Mouse (Mus musculus) lung, postnatal 0 days (tissue): ENCODE results near the gene Dlg2. TPM values are rescaled to one million over a fixed set of nuclear protein-coding genes. Genes with fewer than 3 reads are reported as not detected.

Experiments used
- ATAC-seq: fragments of 200-750 bp; cut with Nextera tagmentation; 2 replicates; pipeline ENCODE4 v1.8.0; 2017; ENCODE audit warnings: moderate library complexity
- DNase-seq: peaks from one replicate; pipeline ENCODE4 v3.0.0-alpha.2; 2016; ENCODE audit warnings: low spot score
- H3K27ac ChIP-seq: fragments of 300-500 bp; sonication (generic); 2 replicates; pipeline ENCODE4 v1.5.1; 2014; ENCODE audit warnings: antibody characterized with exemption, mild to moderate bottlenecking, low read length, mixed read lengths
- H3K27me3 ChIP-seq: fragments of 300-500 bp; sonication (generic); replicated peaks from 2 replicates; pipeline ENCODE4 v1.6.1; 2014; ENCODE audit warnings: low read length, mixed read lengths; ENCODE audit not compliant: insufficient read depth
- H3K36me3 ChIP-seq: fragments of 300-500 bp; sonication (generic); 2 replicates; pipeline ENCODE4 v1.6.1; 2014; ENCODE audit warnings: low read length, mixed read lengths; ENCODE audit not compliant: insufficient read depth
- H3K4me1 ChIP-seq: fragments of 300-500 bp; sonication (generic); 2 replicates; pipeline ENCODE4 v1.6.1; 2014; ENCODE audit warnings: antibody characterized with exemption, low read depth, low read length, mixed read lengths; ENCODE audit not compliant: insufficient read depth
- H3K4me2 ChIP-seq: fragments of 300-500 bp; sonication (generic); replicated peaks from 2 replicates; pipeline ENCODE4 v1.6.1; 2014; ENCODE audit warnings: low read depth, mild to moderate bottlenecking, low read length, moderate library complexity, mixed read lengths
- H3K4me3 ChIP-seq: fragments of 300-500 bp; sonication (generic); 2 replicates; pipeline ENCODE4 v1.5.1; 2014; ENCODE audit warnings: low read depth, low read length
- H3K9ac ChIP-seq: fragments of 300-500 bp; sonication (generic); replicated peaks from 2 replicates; pipeline ENCODE4 v1.6.1; 2014; ENCODE audit warnings: low read depth, mild to moderate bottlenecking
- H3K9me3 ChIP-seq: fragments of 300-500 bp; sonication (generic); 2 replicates; pipeline ENCODE4 v1.6.1; 2016; ENCODE audit warnings: low read length, mixed read lengths
- CTCF ChIP-seq: IDR thresholded peaks from 2 replicates; pipeline ENCODE4 v1.5.1; 2016; ENCODE audit warnings: antibody characterized with exemption, mild to moderate bottlenecking
- EP300 ChIP-seq: IDR thresholded peaks from 2 replicates; pipeline ENCODE4 v1.6.1; 2016; ENCODE audit warnings: antibody characterized with exemption, mild to moderate bottlenecking, control low read depth
- WGBS: fragments of 180-500 bp; shearing (Covaris S2); extraction: QIAGEN DNeasy Blood & Tissue Kit; methylation state at CpG from one replicate; pipeline ENCODE4 v1.1.7; 2014; 5-methylcytosine and 5-hydroxymethylcytosine counted together
- polyA plus RNA-seq: library from polyadenylated mRNA; unstranded; fragments of >200 nt; fragmentation: Nextera tagmentation; extraction: Ambion mirVana; gene quantifications from 2 replicates; pipeline ENCODE4 v1.2.1, GENCODE M21; 2015

Gene Dlg2
- polyA plus RNA-seq, 1 experiment from 2014 or later, result 0.43 TPM

DNA sequence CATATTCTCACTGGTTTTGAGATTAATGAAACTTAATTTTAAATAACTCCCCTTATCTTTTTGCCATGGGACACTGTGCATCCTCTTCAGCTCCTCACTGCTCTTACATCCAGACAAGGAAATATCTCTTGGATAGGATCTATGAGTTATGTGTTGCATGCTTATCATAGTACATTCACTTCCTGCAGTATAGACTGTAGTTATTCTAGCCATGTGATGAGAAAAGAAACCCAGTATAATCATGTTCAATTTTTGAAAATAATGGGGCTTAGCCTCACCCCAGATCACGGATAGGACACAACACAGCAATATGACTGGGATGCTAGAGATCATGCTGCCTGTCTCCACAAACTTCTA, 569.2 kb downstream of the Dlg2 start:
- no peak for DNase-seq
- no peak for TF ChIP-seq CTCF
- no peak for TF ChIP-seq EP300
- H3K9me3 ChIP-seq, result no peaks in the 10 kb centered on the region
- no peak overlapping the region for H3K9ac ChIP-seq
- H3K4me3 ChIP-seq, result no peak overlapping the region
- ATAC-seq, result no peak
- WGBS, result 71% methylated on average over 1 of the region's 1 CpGs
- no peaks in the 10 kb centered on the region for H3K36me3 ChIP-seq
- no peak overlapping the region for H3K27ac ChIP-seq
- no peaks in the 10 kb centered on the region for H3K4me1 ChIP-seq
- H3K4me2 ChIP-seq, result no peak overlapping the region
- no peaks in the 10 kb centered on the region for H3K27me3 ChIP-seq

DNA sequence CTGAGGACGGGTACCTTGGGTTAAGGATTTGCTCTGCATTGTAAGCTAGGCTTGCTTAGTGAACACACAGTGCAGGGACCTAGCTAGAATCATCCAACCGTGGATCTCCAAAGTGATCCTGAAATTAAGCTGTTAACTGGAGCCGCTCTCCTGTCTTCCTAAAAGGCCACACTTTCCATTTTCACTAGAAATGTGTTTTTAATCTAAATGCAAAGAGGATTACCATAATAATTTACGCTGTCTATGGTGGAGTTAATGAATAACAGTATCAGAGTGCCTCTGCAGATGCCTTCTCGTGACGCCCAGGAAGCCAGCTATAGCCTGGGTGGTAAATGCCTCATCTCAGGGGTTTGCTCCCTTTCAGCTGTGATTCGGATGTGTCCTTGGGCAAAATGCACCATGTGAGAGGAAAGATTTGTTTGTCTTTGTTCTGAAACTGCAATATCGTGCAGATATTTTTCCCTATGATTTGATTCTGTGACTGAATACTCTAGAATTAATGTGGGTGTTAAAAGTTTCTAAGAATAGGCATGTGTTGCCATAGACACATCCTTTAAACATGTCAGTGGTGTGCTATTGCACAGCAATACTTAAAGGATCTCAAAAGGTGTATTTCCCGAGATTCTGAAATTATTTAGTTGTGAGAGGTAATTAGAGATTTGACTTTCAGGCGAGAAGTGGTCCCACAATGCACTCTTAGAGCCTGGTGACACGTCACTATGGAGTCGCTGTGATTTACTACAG, 587.0 kb downstream of the Dlg2 start:
- TF ChIP-seq EP300 (no peak), CTCF (no peak)
- Histone ChIP-seq H3K4me1 (no peaks in the 10 kb centered on the region), H3K27me3 (no peaks in the 10 kb centered on the region), H3K9me3 (no peaks in the 10 kb centered on the region), H3K4me3 (no peak overlapping the region), H3K9ac (no peak overlapping the region), H3K36me3 (no peaks in the 10 kb centered on the region), H3K27ac (no peak overlapping the region), H3K4me2 (no peak overlapping the region)
- DNase-seq (no peak), ATAC-seq (no peak)
- WGBS, result 64% methylated on average over 12 of the region's 12 CpGs

- Histone ChIP-seq H3K27me3 (no peaks in the 10 kb centered on the region), H3K36me3 (no peaks in the 10 kb centered on the region), H3K27ac (no peak overlapping the region), H3K4me2 (no peak overlapping the region), H3K9me3 (no peaks in the 10 kb centered on the region), H3K4me1 (no peaks in the 10 kb centered on the region), H3K4me3 (no peak overlapping the region), H3K9ac (no peak overlapping the region)
- no peak for TF ChIP-seq CTCF
- no peak for TF ChIP-seq EP300
- WGBS, result 67% methylated on average over 9 of the region's 9 CpGs
- ATAC-seq (no peak), DNase-seq (no peak)
Measured at GRCm38 (mm10) chr7:91071751-91072707, 595.6 kb downstream of the Dlg2 start.

DNA sequence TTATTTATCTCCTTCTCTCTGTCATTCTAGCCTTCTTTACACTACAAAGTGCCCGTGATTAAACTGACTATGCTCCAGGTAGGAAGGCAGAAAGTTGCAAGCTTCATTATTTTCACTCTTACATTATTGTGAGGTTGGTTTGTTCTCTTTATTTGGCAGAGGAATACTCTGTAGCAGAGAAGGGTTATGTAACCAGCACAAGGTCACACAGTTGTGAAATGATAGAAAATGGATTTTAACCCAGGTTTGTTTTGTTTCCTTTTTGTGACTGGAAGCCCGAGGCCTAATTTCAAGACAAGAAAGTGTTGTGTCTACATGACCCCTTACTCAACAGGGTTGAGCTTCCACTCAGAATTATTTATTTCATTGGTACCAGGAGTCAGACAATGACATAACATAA, 609.6 kb downstream of the Dlg2 start:
- no peaks in the 10 kb centered on the region for H3K27me3 ChIP-seq
- no peak overlapping the region for H3K9ac ChIP-seq
- no peak overlapping the region for H3K27ac ChIP-seq
- TF ChIP-seq EP300 (no peak), CTCF (no peak)
- no peaks in the 10 kb centered on the region for H3K36me3 ChIP-seq
- WGBS, result 69% methylated on average over 2 of the region's 2 CpGs
- H3K4me2 ChIP-seq, result no peak overlapping the region
- ATAC-seq (no peak), DNase-seq (no peak)
- no peak overlapping the region for H3K4me3 ChIP-seq
- H3K9me3 ChIP-seq, result no peaks in the 10 kb centered on the region
- no peaks in the 10 kb centered on the region for H3K4me1 ChIP-seq

GRCm38 (mm10) chr7:91089211-91089930, 612.9 kb downstream of the Dlg2 start:
- Histone ChIP-seq H3K4me2 (no peak overlapping the region), H3K27me3 (no peaks in the 10 kb centered on the region), H3K9me3 (no peaks in the 10 kb centered on the region), H3K4me3 (no peak overlapping the region), H3K4me1 (no peaks in the 10 kb centered on the region), H3K36me3 (no peaks in the 10 kb centered on the region), H3K27ac (no peak overlapping the region), H3K9ac (no peak overlapping the region)
- DNase-seq, result no peak
- TF ChIP-seq CTCF (no peak), EP300 (no peak)
- 30% methylated on average over 6 of the region's 6 CpGs for WGBS
- no peak for ATAC-seq

DNA sequence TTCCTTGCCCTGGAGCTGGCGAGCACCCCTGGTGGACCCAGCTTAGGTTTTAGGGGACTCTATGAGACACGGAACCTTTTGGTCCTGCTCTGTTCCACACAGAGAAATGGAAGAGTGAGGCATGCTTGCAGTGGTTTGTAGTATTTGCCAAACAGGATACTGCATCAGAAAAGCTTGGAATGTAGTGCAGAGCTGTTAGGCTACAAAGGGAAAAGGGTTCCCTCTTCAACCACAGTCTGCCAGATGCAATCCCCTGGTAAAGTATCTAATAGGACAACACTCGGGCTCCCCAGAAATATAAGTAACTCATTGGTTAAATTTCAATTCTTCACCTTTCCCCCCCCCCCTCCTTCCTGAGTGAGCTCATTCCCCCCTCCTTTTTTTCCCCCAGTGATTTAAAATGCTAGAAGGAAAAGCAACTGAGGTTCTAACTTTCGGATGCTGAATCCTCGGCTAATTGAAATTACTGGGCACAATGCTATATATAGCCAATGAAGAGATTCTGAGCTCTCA, 613.9 kb downstream of the Dlg2 start:
- DNase-seq, result no peak
- 52% methylated on average over 5 of the region's 5 CpGs for WGBS
- H3K4me2 ChIP-seq, result no peak overlapping the region

More for the DNA sequence above, 613.9 kb downstream of the Dlg2 start:
- TF ChIP-seq CTCF (no peak), EP300 (no peak)
- Histone ChIP-seq H3K36me3 (no peaks in the 10 kb centered on the region), H3K27me3 (no peaks in the 10 kb centered on the region), H3K27ac (no peak overlapping the region), H3K4me3 (no peak overlapping the region), H3K9ac (no peak overlapping the region), H3K4me1 (no peaks in the 10 kb centered on the region), H3K9me3 (no peaks in the 10 kb centered on the region)
- ATAC-seq, result no peak
